Mouse (Mus musculus): Measurements from ENCODE around the gene Sh3tc1. TPM values are rescaled to one million over a fixed set of nuclear protein-coding genes. Genes with fewer than 3 reads are reported as not detected.
A peak's percentile ranks its signal among the peaks of the same experiment; 100 is the strongest.

The Sh3tc1 gene
- polyA plus RNA-seq, 1 experiment from 2014 or later: 2.3 TPM

DNA sequence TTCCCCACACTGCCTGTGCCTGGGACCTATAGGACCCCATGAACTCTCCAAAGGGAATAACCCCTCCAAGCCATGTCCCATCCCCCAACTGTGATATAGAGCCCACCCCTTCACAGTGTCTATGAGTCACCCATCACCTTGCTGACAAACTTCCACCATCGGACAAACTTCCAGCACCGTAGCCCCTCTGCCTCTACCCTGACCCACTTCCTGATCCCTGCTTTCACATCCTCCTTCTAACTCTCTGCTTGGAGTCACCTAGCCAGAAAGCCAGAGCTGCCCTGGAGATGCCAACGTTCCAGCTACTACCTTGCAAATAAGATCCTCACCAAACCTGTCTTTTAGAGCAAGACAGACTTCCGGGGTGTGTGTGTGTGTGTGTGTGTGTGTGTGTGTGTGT, 46.1 kb downstream of the Sh3tc1 start:
- WGBS: 68% methylated on average over 4 of the region's 4 CpGs
- Histone ChIP-seq H3K9ac (ENCODE audit: low read length) (no peak overlapping the region), H3K27ac (replicated peaks; ENCODE audit: low read depth, low read length) (no peak overlapping the region), H3K4me2 (ENCODE audit: low read depth, severe bottlenecking) (no peak overlapping the region), H3K4me1 (ENCODE audit: control insufficient read depth, insufficient read depth, low read length) (0 out of 2 replicates have a peak, but pooled peaks cover 4% of the 10 kb centered on the region), H3K4me3 (ENCODE audit: low read depth, low read length) (no peak overlapping the region), H3K9me3 (ENCODE audit: control insufficient read depth, low read length) (no peaks in the 10 kb centered on the region), H3K27me3 (ENCODE audit: control insufficient read depth, insufficient read depth, low read length) (no peaks in the 10 kb centered on the region), H3K36me3 (ENCODE audit: control insufficient read depth, insufficient read depth, low read length) (no peaks in the 10 kb centered on the region)
- ATAC-seq (ENCODE audit: insufficient number of reproducible peaks, low FRiP score, low TSS enrichment, low read depth) (no peak), DNase-seq (ENCODE audit: low spot score) (no peak)

DNA sequence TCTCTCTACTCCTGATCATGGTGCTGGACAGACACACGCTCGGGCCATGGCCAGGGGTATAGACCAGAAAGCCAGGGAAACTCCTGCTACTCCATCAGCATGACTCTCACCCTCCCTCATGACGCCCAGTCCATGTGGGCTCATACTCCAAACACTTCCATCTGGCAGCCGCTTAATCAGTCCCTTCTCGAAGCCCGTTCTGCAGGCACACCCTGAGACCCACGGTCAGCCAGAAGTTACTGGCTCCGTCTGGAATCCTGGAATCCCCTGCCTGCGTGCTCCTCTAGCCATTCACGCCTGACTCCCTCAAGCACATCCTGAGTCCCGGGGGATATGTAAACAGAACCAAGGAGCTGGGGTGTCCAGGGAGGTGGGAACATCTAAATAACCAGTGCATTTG, 48.5 kb downstream of the Sh3tc1 start:
- no peaks in the 10 kb centered on the region for H3K36me3 ChIP-seq (ENCODE audit: control insufficient read depth, insufficient read depth, low read length)

DNA sequence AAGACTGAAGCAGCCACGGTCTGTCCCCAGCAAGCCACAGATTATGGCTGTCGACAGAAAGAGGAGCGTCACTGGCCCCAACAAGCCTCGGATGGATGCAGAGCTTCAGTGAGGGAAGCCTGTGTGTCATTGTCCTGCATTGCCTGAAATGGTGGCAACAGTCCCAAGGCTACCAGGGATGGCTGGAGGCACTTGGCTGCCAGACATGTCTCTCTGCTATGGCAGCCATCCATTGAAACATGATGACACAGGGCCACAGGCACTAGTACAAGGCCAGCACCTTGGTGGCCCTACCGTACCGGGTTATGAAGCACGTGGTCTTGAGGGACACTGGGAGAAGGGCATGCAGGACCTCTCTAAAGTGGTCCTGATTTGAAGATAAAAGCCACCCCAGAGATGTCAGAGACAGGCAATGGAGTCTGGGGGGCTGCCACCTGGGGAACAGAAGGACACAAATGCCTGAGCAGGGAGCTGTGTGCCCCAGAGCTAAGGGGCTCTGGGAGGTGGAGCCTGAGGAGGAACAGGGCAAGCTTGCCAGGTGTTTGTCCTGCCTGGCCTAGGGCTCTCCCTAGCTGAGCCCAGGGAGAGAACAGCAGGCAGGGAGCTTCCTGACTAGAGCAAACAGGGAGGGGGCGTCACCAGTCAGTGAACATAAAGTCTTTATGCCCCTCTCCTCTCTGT, 49.2 kb downstream of the Sh3tc1 start:
- DNase-seq (ENCODE audit: low spot score): no peak
- no peak overlapping the region for H3K4me2 ChIP-seq (ENCODE audit: low read depth, severe bottlenecking)
- H3K4me3 ChIP-seq (ENCODE audit: low read depth, low read length): no peak overlapping the region
- H3K27me3 ChIP-seq (ENCODE audit: control insufficient read depth, insufficient read depth, low read length): no peaks in the 10 kb centered on the region
- no peak for ATAC-seq (ENCODE audit: insufficient number of reproducible peaks, low FRiP score, low TSS enrichment, low read depth)
- H3K36me3 ChIP-seq (ENCODE audit: control insufficient read depth, insufficient read depth, low read length): no peaks in the 10 kb centered on the region
- H3K27ac ChIP-seq (replicated peaks; ENCODE audit: low read depth, low read length): no peak overlapping the region
- H3K9ac ChIP-seq (ENCODE audit: low read length): no peak overlapping the region
- 89% methylated on average over 8 of the region's 8 CpGs for WGBS
- H3K4me1 ChIP-seq (ENCODE audit: control insufficient read depth, insufficient read depth, low read length): 0 out of 2 replicates have a peak, but pooled peaks cover 6% of the 10 kb centered on the region
- H3K9me3 ChIP-seq (ENCODE audit: control insufficient read depth, low read length): no peaks in the 10 kb centered on the region

More for the DNA sequence above, 48.5 kb downstream of the Sh3tc1 start:
- DNase-seq (ENCODE audit: low spot score) (no peak), ATAC-seq (ENCODE audit: insufficient number of reproducible peaks, low FRiP score, low TSS enrichment, low read depth) (no peak)
- H3K4me3 ChIP-seq (ENCODE audit: low read depth, low read length): no peak overlapping the region
- H3K9ac ChIP-seq (ENCODE audit: low read length): no peak overlapping the region
- 0 out of 2 replicates have a peak, but pooled peaks cover 6% of the 10 kb centered on the region for H3K4me1 ChIP-seq (ENCODE audit: control insufficient read depth, insufficient read depth, low read length)
- no peaks in the 10 kb centered on the region for H3K9me3 ChIP-seq (ENCODE audit: control insufficient read depth, low read length)
- no peaks in the 10 kb centered on the region for H3K27me3 ChIP-seq (ENCODE audit: control insufficient read depth, insufficient read depth, low read length)
- no peak overlapping the region for H3K27ac ChIP-seq (replicated peaks; ENCODE audit: low read depth, low read length)
- no peak overlapping the region for H3K4me2 ChIP-seq (ENCODE audit: low read depth, severe bottlenecking)
- 47% methylated on average over 11 of the region's 11 CpGs for WGBS

DNA sequence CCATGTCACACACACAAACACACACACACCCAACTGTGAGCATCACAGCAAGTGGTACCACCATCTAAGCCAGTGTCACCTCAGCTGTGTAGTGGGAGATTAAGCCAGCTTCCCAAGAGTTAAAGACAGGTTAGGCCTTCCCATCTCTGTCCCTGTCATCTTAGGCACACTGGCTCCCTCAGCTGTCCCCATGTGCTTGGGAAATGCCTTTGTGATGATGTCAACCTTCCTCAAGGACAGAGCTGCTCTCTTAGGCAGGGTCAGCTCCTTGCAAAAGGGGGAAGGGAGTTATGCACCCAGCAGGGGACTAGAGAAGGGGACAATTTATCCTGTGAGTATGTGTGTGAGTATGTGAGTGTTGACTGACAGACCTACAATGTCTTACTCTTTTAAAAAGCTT, 50.4 kb downstream of the Sh3tc1 start:
- Histone ChIP-seq H3K9ac (ENCODE audit: low read length) (no peak overlapping the region), H3K4me1 (ENCODE audit: control insufficient read depth, insufficient read depth, low read length) (0 out of 2 replicates have a peak, but pooled peaks cover 6% of the 10 kb centered on the region), H3K36me3 (ENCODE audit: control insufficient read depth, insufficient read depth, low read length) (no peaks in the 10 kb centered on the region), H3K9me3 (ENCODE audit: control insufficient read depth, low read length) (no peaks in the 10 kb centered on the region), H3K4me2 (ENCODE audit: low read depth, severe bottlenecking) (no peak overlapping the region), H3K27me3 (ENCODE audit: control insufficient read depth, insufficient read depth, low read length) (no peaks in the 10 kb centered on the region), H3K27ac (replicated peaks; ENCODE audit: low read depth, low read length) (no peak overlapping the region), H3K4me3 (ENCODE audit: low read depth, low read length) (no peak overlapping the region)
- DNase-seq (ENCODE audit: low spot score) (no peak), ATAC-seq (ENCODE audit: insufficient number of reproducible peaks, low FRiP score, low TSS enrichment, low read depth) (no peak)

DNA sequence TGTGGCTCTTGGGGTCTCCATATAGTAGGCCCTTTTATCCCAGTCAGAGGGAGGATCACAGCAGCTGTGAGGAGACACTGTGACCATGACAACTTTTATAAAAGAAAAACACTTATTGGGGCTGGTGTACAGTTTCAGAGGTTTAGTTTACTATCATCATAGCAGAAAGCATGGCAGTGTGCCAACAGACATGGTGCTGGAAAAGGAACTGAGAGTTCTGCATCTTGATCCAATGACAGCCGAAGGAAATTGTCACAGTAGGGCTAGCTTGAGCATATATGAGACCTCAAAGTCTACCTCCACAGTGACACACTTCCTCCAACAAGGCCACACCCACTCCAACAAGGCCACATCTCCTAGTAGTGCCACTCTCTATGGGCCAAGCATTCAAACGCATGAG, 50.9 kb downstream of the Sh3tc1 start:
- 87% methylated on average over 2 of the region's 2 CpGs for WGBS
- no peak overlapping the region for H3K4me3 ChIP-seq (ENCODE audit: low read depth, low read length)
- no peaks in the 10 kb centered on the region for H3K27me3 ChIP-seq (ENCODE audit: control insufficient read depth, insufficient read depth, low read length)
- no peak for DNase-seq (ENCODE audit: low spot score)
- H3K27ac ChIP-seq (replicated peaks; ENCODE audit: low read depth, low read length): no peak overlapping the region
- no peaks in the 10 kb centered on the region for H3K9me3 ChIP-seq (ENCODE audit: control insufficient read depth, low read length)
- H3K4me1 ChIP-seq (ENCODE audit: control insufficient read depth, insufficient read depth, low read length): 0 out of 2 replicates have a peak, but pooled peaks cover 6% of the 10 kb centered on the region
- no peak for ATAC-seq (ENCODE audit: insufficient number of reproducible peaks, low FRiP score, low TSS enrichment, low read depth)
- H3K36me3 ChIP-seq (ENCODE audit: control insufficient read depth, insufficient read depth, low read length): no peaks in the 10 kb centered on the region
- H3K4me2 ChIP-seq (ENCODE audit: low read depth, severe bottlenecking): no peak overlapping the region
- H3K9ac ChIP-seq (ENCODE audit: low read length): no peak overlapping the region

DNA sequence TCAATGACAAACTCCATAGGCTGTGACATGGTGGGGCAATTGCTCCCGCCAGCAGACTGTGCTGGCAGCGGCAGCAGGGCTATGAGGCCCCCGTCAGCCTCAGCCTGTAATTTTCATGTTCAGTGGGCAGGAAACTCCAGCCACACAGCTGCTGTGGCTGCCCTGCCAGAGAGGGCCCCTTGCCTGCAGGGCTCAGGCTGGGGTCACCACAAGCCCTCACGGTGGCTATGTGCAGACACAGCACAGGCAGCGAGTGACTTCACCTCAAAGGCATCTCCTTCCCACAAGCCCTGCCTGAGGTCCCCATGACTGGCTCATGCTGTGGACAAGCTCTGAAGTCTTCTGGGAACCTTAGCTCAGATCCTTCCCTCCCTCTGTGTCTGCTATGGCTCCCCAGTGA, 52.7 kb downstream of the Sh3tc1 start:
- no peaks in the 10 kb centered on the region for H3K36me3 ChIP-seq (ENCODE audit: control insufficient read depth, insufficient read depth, low read length)
- ATAC-seq (ENCODE audit: insufficient number of reproducible peaks, low FRiP score, low TSS enrichment, low read depth): peak; percentile 51; the same call in 1 of the 2 replicates
- no peak overlapping the region for H3K27ac ChIP-seq (replicated peaks; ENCODE audit: low read depth, low read length)
- no peak overlapping the region for H3K4me2 ChIP-seq (ENCODE audit: low read depth, severe bottlenecking)
- DNase-seq (ENCODE audit: low spot score): no peak
- no peaks in the 10 kb centered on the region for H3K9me3 ChIP-seq (ENCODE audit: control insufficient read depth, low read length)
- WGBS: 55% methylated on average over 5 of the region's 5 CpGs
- H3K9ac ChIP-seq (ENCODE audit: low read length): no peak overlapping the region
- H3K4me3 ChIP-seq (ENCODE audit: low read depth, low read length): no peak overlapping the region
- no peaks in the 10 kb centered on the region for H3K27me3 ChIP-seq (ENCODE audit: control insufficient read depth, insufficient read depth, low read length)
- 0 out of 2 replicates have a peak, but pooled peaks cover 6% of the 10 kb centered on the region for H3K4me1 ChIP-seq (ENCODE audit: control insufficient read depth, insufficient read depth, low read length)

DNA sequence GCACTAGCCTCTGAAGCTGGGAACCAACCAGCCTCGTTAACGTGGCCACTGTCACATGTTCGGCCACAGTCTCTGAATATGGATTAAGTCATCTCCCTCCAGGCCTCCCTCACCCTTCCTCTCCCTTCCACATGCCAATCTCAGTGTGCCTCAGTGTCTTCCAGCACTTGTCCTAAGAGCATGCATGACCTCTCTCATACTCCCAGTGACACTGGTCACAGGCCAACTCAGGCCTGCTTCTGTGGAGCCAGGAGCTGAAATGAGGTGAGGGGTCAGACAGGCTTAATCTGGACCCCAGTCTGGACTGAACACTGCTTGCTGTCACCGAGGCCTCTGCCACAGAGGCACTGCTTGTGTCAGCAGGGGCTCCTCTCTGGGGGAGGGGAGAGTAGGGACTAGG, 53.5 kb downstream of the Sh3tc1 start:
- ATAC-seq (ENCODE audit: insufficient number of reproducible peaks, low FRiP score, low TSS enrichment, low read depth): no peak; the same call in 1 of the 2 replicates
- H3K36me3 ChIP-seq (ENCODE audit: control insufficient read depth, insufficient read depth, low read length): no peaks in the 10 kb centered on the region
- no peak overlapping the region for H3K4me2 ChIP-seq (ENCODE audit: low read depth, severe bottlenecking)
- H3K4me1 ChIP-seq (ENCODE audit: control insufficient read depth, insufficient read depth, low read length): 0 out of 2 replicates have a peak, but pooled peaks cover 6% of the 10 kb centered on the region
- DNase-seq (ENCODE audit: low spot score): no peak
- no peak overlapping the region for H3K27ac ChIP-seq (replicated peaks; ENCODE audit: low read depth, low read length)
- no peak overlapping the region for H3K4me3 ChIP-seq (ENCODE audit: low read depth, low read length)
- no peaks in the 10 kb centered on the region for H3K27me3 ChIP-seq (ENCODE audit: control insufficient read depth, insufficient read depth, low read length)
- 74% methylated on average over 4 of the region's 4 CpGs for WGBS
- no peaks in the 10 kb centered on the region for H3K9me3 ChIP-seq (ENCODE audit: control insufficient read depth, low read length)
- no peak overlapping the region for H3K9ac ChIP-seq (ENCODE audit: low read length)

DNA sequence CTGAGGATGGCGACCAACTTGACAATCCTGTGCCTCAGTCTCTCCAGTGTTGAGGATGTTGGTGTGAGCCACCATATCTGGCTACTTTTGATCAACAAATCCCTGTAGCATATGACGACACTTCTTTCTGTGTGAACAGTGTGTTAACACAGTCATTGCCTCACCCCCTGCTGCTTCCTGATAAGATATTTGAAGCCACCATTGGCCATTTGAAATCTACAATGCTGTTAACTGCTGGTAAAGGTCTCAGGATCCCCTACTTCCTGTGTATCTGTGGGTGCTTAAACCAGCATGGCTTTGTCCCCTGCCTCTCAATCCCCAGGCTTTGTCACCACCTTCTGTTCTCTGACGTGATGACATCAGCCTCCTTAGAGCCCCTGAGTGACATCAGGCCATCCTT, 54.7 kb downstream of the Sh3tc1 start:
- Histone ChIP-seq H3K27ac (replicated peaks; ENCODE audit: low read depth, low read length) (no peak overlapping the region), H3K27me3 (ENCODE audit: control insufficient read depth, insufficient read depth, low read length) (peaks cover 2% of the 10 kb centered on the region), H3K36me3 (ENCODE audit: control insufficient read depth, insufficient read depth, low read length) (no peaks in the 10 kb centered on the region), H3K9me3 (ENCODE audit: control insufficient read depth, low read length) (no peaks in the 10 kb centered on the region), H3K4me2 (ENCODE audit: low read depth, severe bottlenecking) (no peak overlapping the region), H3K4me1 (ENCODE audit: control insufficient read depth, insufficient read depth, low read length) (0 out of 2 replicates have a peak, but pooled peaks cover 2% of the 10 kb centered on the region), H3K9ac (ENCODE audit: low read length) (no peak overlapping the region), H3K4me3 (ENCODE audit: low read depth, low read length) (no peak overlapping the region)
- DNase-seq (ENCODE audit: low spot score) (no peak), ATAC-seq (ENCODE audit: insufficient number of reproducible peaks, low FRiP score, low TSS enrichment, low read depth) (no peak)
- WGBS: 60% methylated on average over 3 of the region's 3 CpGs

DNA sequence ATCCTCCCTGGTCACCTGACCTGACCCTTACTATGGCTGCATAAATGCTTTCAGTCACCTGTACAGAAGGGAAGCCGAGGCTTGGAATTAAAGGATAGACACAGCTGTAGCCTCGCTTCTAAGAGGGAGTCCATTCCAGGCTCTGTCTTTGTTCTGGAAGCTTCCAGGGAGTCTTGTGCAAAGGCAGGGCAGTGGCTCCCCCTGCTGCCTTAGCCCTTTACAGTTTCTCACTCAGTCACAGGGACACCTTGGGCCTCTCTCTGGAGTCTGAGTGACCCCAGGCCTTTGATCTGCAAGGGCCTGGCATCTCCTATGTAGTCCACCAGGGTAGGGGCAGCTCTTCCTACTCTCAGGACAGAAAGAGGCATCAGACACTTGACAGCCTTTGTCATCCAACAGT, 58.8 kb downstream of the Sh3tc1 start:
- Histone ChIP-seq H3K27ac (replicated peaks; ENCODE audit: low read depth, low read length) (no peak overlapping the region), H3K4me1 (ENCODE audit: control insufficient read depth, insufficient read depth, low read length) (peaks cover 7% of the 10 kb centered on the region), H3K9ac (ENCODE audit: low read length) (no peak overlapping the region), H3K4me2 (ENCODE audit: low read depth, severe bottlenecking) (no peak overlapping the region), H3K4me3 (ENCODE audit: low read depth, low read length) (no peak overlapping the region), H3K27me3 (ENCODE audit: control insufficient read depth, insufficient read depth, low read length) (peaks cover 30% of the 10 kb centered on the region), H3K9me3 (ENCODE audit: control insufficient read depth, low read length) (no peaks in the 10 kb centered on the region), H3K36me3 (ENCODE audit: control insufficient read depth, insufficient read depth, low read length) (no peaks in the 10 kb centered on the region)
- ATAC-seq (ENCODE audit: insufficient number of reproducible peaks, low FRiP score, low TSS enrichment, low read depth) (no peak), DNase-seq (ENCODE audit: low spot score) (no peak)
- 70% methylated on average over 2 of the region's 2 CpGs for WGBS
